Mouse (Mus musculus) Patski (cell line): ENCODE results near the gene Rxrg. TPM values are rescaled to one million over a fixed set of nuclear protein-coding genes. Genes with fewer than 3 reads are reported as not detected.

Source experiments
- ATAC-seq: fragments of 100-300 bp; one replicate; pipeline ENCODE4 v1.8.0; 2021
- CTCF ChIA-PET: fragments of 350-600 bp; sonication (Branson Sonifier 250); formaldehyde crosslinking; loops from one replicate; lab custom pipeline; 2022; ENCODE audit warnings: inconsistent platforms; lab: Charles Lee
- POLR2A ChIA-PET: fragments of 350-600 bp; sonication (Branson Sonifier 250); formaldehyde crosslinking; loops from one replicate; lab custom pipeline; 2022; ENCODE audit warnings: antibody characterized with exemption, inconsistent platforms; lab: Charles Lee
- DNase-seq: peaks from one replicate; pipeline ENCODE4 v3.0.0-alpha.2; 2011; ENCODE audit warnings: low read depth, low spot score
- H3K27me3 ChIP-seq: fragments of 371-371 bp; one replicate; pipeline ENCODE4 v1.5.1; 2021
- CTCF ChIP-seq: fragments of 100-300 bp; IDR thresholded peaks from one replicate; pipeline ENCODE4 v1.5.1; 2021
- in situ Hi-C: fragments of 300-500 bp; cut with MboI; formaldehyde crosslinking; loops from 3 replicates; pipeline ENCODE4 v1.11.1; 2018; ENCODE audit warnings: low pct_unique_long_range_greater_than_20kb, mixed read lengths
- polyA plus RNA-seq: library from polyadenylated mRNA; unstranded; gene quantifications from one replicate; pipeline ENCODE4 v1.2.3, GENCODE M21; 2021

The Rxrg gene
- polyA plus RNA-seq, 1 experiment from 2014 or later = not detected

DNA sequence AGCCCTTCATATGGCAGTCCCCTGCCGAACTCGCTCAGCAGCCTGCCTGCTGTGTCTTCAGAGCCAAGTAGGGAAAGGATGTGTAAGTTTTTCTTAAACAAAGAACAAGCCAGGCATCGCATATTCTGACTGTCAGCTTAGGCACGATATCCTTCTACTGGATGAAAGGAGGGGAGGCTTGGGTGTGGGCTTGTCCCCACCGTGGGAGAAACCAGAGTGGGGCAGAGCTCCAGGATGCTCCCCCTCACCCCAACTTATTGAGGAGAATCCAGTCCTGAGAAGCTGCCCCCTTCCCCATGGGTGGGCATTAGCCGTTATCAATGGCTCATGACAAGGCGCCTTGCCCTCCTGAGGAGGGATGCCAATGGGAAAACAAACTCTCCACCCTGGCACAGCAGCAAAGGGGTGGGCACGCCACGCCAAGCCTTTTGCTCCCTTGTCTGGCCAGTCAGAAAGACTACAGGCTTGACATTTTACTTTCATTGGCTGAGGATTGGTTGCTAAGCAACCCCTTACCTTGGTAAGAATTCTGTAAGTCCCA is 10.1 kb downstream of the Rxrg start:
- ChIA-PET POLR2A (no interaction called here), CTCF (no interaction called here)
- peaks cover 8% of the 10 kb centered on the region for H3K27me3 ChIP-seq
- no peak for DNase-seq
- no peak for ATAC-seq
- in situ Hi-C loops = no loop called here
- no peak for TF ChIP-seq CTCF

GRCm38 (mm10) chr1:167617131-167617530 is 18.9 kb downstream of the Rxrg start:
- H3K27me3 ChIP-seq = peaks cover 27% of the 10 kb centered on the region
- DNase-seq (no peak), ATAC-seq (no peak)
- in situ Hi-C loops = no loop called here
- no peak for TF ChIP-seq CTCF
- CTCF ChIA-PET = no interaction called here
- POLR2A ChIA-PET = no interaction called here

DNA sequence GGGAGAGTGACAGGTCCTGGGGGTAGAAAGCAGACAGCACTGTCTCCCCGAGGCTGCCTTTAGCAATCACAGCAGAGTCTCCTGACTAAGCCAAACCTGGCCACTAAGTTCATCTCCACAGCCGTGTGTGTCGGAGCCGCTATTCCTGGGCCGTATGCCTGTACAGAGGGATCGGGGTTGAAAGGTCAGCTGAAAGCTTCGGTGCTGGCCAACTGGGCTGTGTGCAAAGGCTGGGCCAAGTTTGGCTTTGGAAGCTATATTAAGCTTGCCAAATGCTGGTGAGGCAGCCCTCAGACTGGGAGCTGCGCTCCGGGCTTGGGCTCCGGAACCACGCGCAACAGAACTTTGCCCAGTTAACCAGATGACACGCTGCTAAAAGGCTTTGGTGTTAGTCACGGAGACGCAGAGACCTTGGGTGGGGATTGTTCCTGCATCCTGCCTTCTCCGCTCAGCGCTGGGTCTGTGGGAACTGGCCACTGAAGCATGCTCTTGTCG is 19.9 kb downstream of the Rxrg start:
- CTCF ChIA-PET = no interaction called here
- no peak for TF ChIP-seq CTCF
- no peak for DNase-seq
- in situ Hi-C loops = no loop called here
- POLR2A ChIA-PET = no interaction called here
- peaks cover 27% of the 10 kb centered on the region for H3K27me3 ChIP-seq
- ATAC-seq = no peak

- POLR2A ChIA-PET = no interaction called here
These were observed 22.1 kb downstream of the Rxrg start for GRCm38 (mm10) chr1:167620206-167620795.

GRCm38 (mm10) chr1:167625098-167625497 is 26.9 kb downstream of the Rxrg start:
- in situ Hi-C loops = loop anchor here (25.0 kb wide), 1 partner anchor 413 kb away; no protein-coding TSS in a partner anchor
- H3K27me3 ChIP-seq = peaks cover 43% of the 10 kb centered on the region
- ChIA-PET POLR2A (no interaction called here), CTCF (interaction anchor here (1.1 kb wide), 1 partner anchor 20 kb away, joined by 3 read pairs; no protein-coding TSS in a partner anchor)
- DNase-seq (no peak), ATAC-seq (no peak)
- no peak for TF ChIP-seq CTCF

More at GRCm38 (mm10) chr1:167620206-167620795, 22.1 kb downstream of the Rxrg start:
- in situ Hi-C loops = no loop called here
- DNase-seq (no peak), ATAC-seq (no peak)
- TF ChIP-seq CTCF = no peak
- H3K27me3 ChIP-seq = peaks cover 30% of the 10 kb centered on the region
- CTCF ChIA-PET = no interaction called here

DNA sequence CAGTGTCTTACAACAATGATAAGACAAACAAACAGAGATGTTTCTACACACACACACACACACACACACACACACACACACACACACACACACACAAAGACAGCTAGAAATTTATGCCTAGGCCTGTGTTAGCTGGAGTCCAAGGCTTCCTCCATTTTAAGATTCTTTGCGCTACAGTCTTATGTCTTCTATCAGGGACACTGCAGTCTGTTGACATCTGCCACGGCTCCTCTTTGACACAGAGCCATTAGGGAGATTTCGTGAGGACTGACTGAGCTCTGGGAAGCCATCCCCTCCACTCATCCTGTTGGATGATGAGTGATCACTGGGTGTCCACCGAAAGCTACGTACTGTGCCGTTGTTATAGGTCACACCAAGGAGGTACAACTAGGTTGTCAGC is 33.6 kb downstream of the Rxrg start:
- peaks cover 41% of the 10 kb centered on the region for H3K27me3 ChIP-seq
- DNase-seq = no peak
- in situ Hi-C loops = loop anchor here (25.0 kb wide), 1 partner anchor 419 kb away; no protein-coding TSS in a partner anchor
- no peak for ATAC-seq
- POLR2A ChIA-PET = no interaction called here
- no peak for TF ChIP-seq CTCF
- CTCF ChIA-PET = no interaction called here

DNA sequence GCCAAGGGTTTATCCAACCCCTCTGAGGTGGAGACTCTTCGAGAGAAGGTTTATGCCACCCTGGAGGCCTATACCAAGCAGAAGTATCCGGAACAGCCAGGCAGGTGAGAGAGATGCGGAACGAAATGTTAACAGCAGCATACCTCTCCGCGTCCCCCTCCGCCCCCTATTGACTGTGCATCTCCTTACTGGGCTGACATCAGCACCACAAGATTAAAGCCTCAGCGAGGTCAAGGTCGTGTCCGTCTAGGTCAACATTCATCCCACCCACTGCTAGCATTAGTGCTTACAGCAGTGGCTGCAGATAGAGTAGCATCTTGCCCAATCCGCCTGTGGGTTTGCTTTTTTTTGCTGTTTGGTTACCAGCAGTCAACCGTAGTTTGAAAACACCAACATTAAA is 37.5 kb downstream of the Rxrg start:
- in situ Hi-C loops = loop anchor here (25.0 kb wide), 1 partner anchor 423 kb away; no protein-coding TSS in a partner anchor
- no peak for ATAC-seq
- ChIA-PET CTCF (interaction anchor here (1.1 kb wide), 1 partner anchor 221 kb away, joined by 4 read pairs; no protein-coding TSS in a partner anchor), POLR2A (no interaction called here)
- DNase-seq = no peak
- peaks cover 28% of the 10 kb centered on the region for H3K27me3 ChIP-seq
- no peak for TF ChIP-seq CTCF

- in situ Hi-C loops = loop anchor here (25.0 kb wide), 1 partner anchor 425 kb away; no protein-coding TSS in a partner anchor
- ATAC-seq (peak; percentile 65), DNase-seq (no peak)
- peak; percentile 82 for TF ChIP-seq CTCF
- ChIA-PET POLR2A (no interaction called here), CTCF (interaction anchor here (0.6 to 1.2 kb wide), 2 partner anchors 220 to 224 kb away, joined by 3 to 6 read pairs; no protein-coding TSS in a partner anchor)
- peaks cover 26% of the 10 kb centered on the region for H3K27me3 ChIP-seq
These were observed 38.8 kb downstream of the Rxrg start for GRCm38 (mm10) chr1:167636948-167637347.

DNA sequence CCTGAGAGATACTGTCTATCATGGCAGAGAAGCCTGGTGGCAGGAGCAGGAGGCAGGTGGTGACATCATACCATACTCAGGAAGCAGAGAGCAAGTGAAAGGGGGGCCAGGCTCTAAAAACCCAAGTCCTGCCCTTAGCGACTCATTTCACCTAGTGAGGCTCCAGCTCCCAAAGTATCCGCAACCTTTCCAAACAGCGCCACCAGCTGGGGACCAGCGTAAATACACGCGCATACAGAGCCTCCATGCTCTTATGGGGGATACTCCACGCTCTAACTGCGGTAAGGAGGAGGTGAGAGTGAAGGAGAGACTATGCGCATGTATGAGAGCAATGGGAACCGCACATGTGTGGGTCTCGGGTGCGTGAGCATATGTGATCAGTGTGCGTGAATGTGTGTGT is 39.9 kb downstream of the Rxrg start:
- CTCF ChIA-PET = interaction anchor here (1.0 to 1.6 kb wide), 4 partner anchors 25 to 223 kb away, joined by 3 to 7 read pairs (median 3); no protein-coding TSS in a partner anchor

DNA sequence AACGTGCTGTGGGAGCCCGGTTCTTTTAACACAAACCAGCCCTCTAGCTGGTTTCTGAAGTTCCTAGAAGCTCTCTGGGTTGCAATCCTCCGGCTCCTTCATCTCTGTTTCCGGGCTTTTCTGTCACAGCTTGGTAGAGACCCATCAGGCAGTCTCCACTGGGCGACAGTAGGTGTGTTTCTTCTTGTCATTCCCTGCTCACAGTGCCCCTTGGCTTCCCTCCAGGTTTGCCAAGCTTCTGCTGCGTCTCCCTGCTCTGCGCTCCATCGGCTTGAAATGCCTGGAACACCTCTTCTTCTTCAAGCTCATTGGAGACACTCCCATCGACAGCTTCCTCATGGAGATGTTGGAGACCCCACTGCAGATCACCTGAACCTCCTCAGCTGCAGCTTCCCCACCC is 40.7 kb downstream of the Rxrg start:
- H3K27me3 ChIP-seq = peaks cover 22% of the 10 kb centered on the region
- ChIA-PET POLR2A (no interaction called here), CTCF (interaction anchor here (1.0 to 1.6 kb wide), 4 partner anchors 25 to 224 kb away, joined by 3 to 7 read pairs (median 3); no protein-coding TSS in a partner anchor)
- DNase-seq = no peak
- ATAC-seq = no peak
- in situ Hi-C loops = loop anchor here (25.0 kb wide), 1 partner anchor 427 kb away; no protein-coding TSS in a partner anchor
- TF ChIP-seq CTCF = no peak

More for the DNA sequence above, 39.9 kb downstream of the Rxrg start:
- ATAC-seq (no peak), DNase-seq (no peak)
- TF ChIP-seq CTCF = peak; percentile 56
- POLR2A ChIA-PET = no interaction called here
- in situ Hi-C loops = loop anchor here (25.0 kb wide), 1 partner anchor 426 kb away; no protein-coding TSS in a partner anchor
- H3K27me3 ChIP-seq = peaks cover 22% of the 10 kb centered on the region
